Mouse (Mus musculus): Measurements from ENCODE around the gene Ush1g. TPM values are rescaled to one million over a fixed set of nuclear protein-coding genes. Genes with fewer than 3 reads are reported as not detected.

Ush1g gene
- polyA plus RNA-seq (2015; fragmentation: Nextera tagmentation; extraction: Ambion mirVana): 0.65 and 0.70 TPM in 2 replicates

DNA sequence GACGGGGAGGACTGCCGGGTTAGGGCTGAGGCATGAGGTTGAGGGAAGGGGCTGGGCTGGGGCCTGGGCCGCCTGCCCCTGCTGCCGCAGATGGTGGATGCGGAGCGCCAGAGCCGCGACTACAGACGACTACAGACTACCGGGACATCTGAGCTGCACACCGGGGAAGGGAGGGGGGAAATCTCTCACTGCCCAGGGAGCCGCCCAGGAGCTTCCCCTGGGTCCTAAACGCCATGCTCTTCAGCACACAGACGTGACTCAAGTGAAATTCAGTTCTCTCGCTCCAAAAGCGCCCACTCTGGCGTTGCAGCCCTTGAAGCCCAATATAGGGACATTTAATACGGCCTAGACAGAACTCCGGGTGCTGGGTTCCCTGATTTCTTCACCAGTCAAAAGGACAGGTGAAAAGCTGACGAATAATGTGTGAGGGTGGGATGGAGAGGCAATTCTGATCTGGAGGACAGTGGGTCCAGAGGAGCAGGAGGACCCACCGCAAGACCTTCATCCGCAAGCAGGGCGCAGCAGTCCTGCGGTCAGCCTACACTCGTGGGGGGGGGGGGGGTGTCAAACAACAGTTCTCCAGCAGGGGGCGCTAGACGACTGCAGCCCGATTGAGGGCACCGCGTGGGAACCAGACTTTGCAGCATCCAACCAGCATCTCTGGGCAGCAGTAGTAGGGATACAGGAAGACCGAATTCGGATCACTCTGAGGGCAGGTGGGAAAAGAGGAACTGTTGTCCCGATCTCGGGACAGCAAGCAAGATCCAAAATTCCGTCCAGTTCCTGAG is at the start of gene Ush1g:
Gene Ush1g, minus strand, starts transcription at position 136 of the 788 bp plus-strand sequence.

DNA sequence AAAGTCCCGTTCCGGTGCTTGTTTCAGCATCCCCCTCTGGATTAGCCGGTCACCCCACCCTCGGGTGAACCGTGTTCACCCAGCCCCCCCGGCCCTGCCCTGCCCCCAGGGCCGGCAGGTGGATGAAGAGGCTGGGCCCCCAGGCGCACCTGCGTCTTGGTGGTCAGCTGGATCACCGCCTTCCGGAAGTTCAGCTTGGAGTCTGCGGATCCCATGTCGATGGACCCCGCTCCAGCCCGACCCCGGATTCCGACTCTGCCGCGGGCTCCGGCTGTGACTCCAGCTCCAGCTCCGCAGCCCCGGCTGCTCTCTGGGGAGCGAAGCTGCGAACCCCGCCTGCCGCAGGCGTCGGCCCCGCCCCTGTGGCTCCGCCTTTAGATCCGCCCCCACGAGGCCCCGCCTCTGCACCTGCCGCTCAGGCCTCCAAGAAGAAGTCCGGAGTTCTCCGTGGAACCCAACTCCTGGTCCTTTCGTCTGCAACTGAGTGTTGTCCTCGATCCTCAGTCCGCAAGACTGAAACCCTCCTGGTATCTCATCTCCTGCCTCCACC is 45.6 kb upstream of the Ush1g start, which contains the start of gene Hid1:
Gene Hid1, minus strand, starts transcription at position 362 of the 550 bp plus-strand sequence.

DNA sequence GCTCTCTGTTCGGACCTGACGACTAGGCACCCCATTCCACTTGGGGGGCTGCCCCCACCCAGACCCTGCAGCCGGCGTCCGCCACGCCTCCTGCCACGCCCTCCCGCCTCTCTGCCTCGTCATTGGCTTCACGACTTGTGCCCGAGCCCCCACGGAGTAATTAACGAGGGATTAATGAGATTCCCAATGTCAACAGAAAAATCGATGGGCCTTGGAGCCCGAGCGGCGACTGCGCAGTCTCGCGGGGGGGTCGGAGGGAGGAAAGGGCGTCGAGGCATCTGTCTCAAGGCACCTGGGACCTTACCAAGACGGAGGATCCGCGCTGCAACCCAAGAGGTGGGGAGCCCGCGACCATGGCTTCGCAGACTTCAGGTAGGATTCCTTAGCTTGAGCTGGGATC is 12.7 kb upstream of the Ush1g start, which contains the start of gene Otop3:
Gene Otop3, plus strand, starts transcription at position 201 of the 400 bp plus-strand sequence.

GRCm38 (mm10) chr11:115306863-115307262 is 15.0 kb downstream of the Ush1g start, which contains the start of gene Otop2:
Otop2 (plus strand) TSS chr11:115307163.

DNA sequence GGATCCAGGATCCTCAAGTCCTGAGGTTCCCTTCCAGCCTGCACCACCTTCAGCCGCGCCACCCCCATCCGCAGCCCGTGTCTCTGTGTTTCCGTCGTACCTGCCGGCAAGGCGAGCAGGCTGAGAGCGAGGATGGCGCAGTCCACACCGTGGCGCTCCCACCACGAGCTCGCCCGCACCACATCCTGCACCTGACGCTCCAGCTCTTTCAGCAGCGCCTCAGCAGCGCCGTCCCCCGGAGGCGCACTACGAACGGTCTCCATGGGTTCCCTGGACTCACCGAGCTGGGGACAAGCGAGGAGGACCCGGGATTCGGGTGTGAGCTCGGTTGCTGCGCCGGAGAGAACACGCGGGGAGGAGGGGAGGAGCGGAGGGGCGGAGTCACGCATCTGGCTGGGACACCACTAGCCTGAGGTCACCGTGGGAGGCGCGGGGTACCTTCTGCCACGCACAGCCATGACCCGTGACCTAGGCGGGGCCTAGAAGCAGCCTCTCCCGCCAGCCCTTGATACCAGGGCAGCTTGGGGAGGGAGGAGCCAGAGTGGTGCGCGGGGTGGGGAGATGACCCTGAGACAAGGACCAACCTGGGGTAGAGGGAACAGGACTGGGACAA is 24.5 kb downstream of the Ush1g start, which contains the start of gene Fads6:
Gene Fads6, minus strand, starts transcription at position 450 of the 613 bp plus-strand sequence.

DNA sequence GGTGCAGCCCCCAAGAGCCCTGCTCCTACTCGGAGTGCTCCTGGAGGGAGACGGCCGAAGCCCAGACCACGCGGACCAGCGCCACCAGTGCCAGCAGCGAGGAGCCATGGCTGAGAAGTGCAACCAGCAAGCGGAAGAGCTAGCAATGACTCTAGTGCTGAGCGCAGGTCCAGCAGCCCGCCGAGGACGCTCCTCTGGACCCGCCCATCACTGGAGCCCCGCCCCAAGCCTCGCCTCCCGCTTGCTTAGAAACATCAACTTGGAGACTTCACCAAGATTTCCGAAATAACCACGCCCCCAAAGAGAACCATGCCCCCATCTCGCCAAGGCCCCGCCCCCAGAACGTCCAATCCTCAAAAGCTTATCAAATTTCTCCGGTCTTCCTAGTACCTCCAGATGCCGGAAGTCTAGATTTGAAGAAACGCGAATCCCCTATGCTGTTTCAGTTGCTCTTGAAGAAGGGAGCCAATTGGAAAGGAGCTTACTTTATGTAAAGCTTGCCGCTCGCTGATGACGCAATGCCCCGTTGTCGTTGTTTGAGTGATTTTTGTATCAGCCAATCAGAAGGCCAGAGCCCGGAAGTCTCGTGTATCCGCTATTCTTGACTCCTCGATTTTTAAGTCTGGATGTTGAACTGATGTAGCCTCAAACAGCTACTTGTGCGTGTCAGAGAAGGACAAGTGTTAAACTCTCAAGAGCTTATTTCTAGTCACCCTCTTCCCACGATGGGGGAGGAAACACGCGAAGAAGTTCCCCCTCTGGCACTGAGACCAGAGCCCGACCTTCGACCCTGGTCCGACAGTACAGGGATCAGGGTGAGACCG is 44.8 kb downstream of the Ush1g start, which contains the start of gene Fdxr:
Gene Fdxr, minus strand, starts transcription at position 271 of the 824 bp plus-strand sequence.

DNA sequence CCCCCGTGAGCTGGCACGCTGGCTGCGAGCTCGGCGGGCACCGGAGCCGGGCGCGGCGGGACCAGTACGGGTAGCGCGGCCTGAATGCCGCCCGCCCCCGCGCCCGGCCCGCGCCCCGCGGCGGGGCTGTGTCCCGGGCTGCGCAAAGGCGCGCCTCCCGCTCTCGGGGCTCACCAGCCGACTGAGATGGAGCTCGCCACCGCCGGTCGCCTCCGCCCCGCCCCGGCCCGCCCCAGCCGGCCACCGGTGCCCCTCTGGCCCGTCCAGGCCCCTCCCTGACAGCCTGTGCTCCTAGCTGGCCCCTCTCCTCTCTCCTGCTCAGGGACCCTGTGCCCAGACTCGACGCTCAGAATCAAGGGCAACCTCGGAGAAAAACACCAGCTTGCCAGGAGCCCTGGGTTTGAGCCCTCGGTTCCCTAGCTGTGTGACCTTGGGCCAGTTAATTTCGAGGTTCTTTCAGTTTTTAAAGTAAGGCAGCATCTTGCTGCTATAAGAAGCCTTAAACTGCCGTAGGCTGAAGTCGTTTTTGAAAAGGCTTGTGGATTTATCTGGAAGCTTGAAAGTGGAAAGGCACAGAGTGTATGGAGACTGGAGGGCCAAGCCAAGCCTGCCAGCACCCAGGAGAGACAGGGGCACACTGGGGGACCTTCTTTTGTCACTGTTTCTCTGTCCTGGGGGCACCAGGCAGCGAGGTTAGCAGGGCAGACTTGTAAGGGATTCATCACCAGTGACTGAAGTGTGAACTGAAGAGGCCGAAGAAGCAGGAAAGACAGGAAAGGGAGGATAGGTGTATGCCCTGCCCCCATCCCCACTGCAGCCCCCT is 54.6 kb downstream of the Ush1g start, which contains the start of gene Grin2c:
Gene Grin2c, minus strand, starts transcription at position 183 of the 823 bp plus-strand sequence.

Other genes with a start within 250 kb of the Ush1g start
- 5.7 and 7.7 TPM in 2 replicates for gene Rab37, start 230.6 kb downstream of the Ush1g start, polyA plus RNA-seq (2015; fragmentation: Nextera tagmentation; extraction: Ambion mirVana)
- 41.0 and 47.9 TPM in 2 replicates for gene Cd300lf, start 188.0 kb downstream of the Ush1g start, polyA plus RNA-seq (2015; fragmentation: Nextera tagmentation; extraction: Ambion mirVana)
- 35.2 and 49.0 TPM in 2 replicates for gene Slc9a3r1, start 158.7 kb downstream of the Ush1g start, polyA plus RNA-seq (2015; fragmentation: Nextera tagmentation; extraction: Ambion mirVana)
- gene Tmem104, start 134.6 kb downstream of the Ush1g start, polyA plus RNA-seq (2015; fragmentation: Nextera tagmentation; extraction: Ambion mirVana): 4.7 and 7.3 TPM in 2 replicates
- 14.3 and 14.4 TPM in 2 replicates for gene Nat9, start 134.2 kb downstream of the Ush1g start, polyA plus RNA-seq (2015; fragmentation: Nextera tagmentation; extraction: Ambion mirVana)
- 0.07 and 0.08 TPM in 2 replicates for gene Grin2c, start 54.8 kb downstream of the Ush1g start, polyA plus RNA-seq (2015; fragmentation: Nextera tagmentation; extraction: Ambion mirVana)
- gene Fdxr, start 45.0 kb downstream of the Ush1g start, polyA plus RNA-seq (2015; fragmentation: Nextera tagmentation; extraction: Ambion mirVana): 9.7 and 10.0 TPM in 2 replicates
- gene Fads6, start 24.4 kb downstream of the Ush1g start, polyA plus RNA-seq (2015; fragmentation: Nextera tagmentation; extraction: Ambion mirVana): 0.24 and 0.33 TPM in 2 replicates
- gene Otop2, start 14.9 kb downstream of the Ush1g start, polyA plus RNA-seq (2015; fragmentation: Nextera tagmentation; extraction: Ambion mirVana): not detected in 2 replicates
- not detected in 2 replicates for gene Otop3, start 12.7 kb upstream of the Ush1g start, polyA plus RNA-seq (2015; fragmentation: Nextera tagmentation; extraction: Ambion mirVana)
- gene Hid1, start 45.7 kb upstream of the Ush1g start, polyA plus RNA-seq (2015; fragmentation: Nextera tagmentation; extraction: Ambion mirVana): 1.3 and 2.2 TPM in 2 replicates
- gene Cdr2l, start 59.9 kb upstream of the Ush1g start, polyA plus RNA-seq (2015; fragmentation: Nextera tagmentation; extraction: Ambion mirVana): 2.9 and 4.3 TPM in 2 replicates
- 80.9 and 91.3 TPM in 2 replicates for gene Mrpl58, start 81.7 kb upstream of the Ush1g start, polyA plus RNA-seq (2015; fragmentation: Nextera tagmentation; extraction: Ambion mirVana)
- gene Atp5h, start 97.9 kb upstream of the Ush1g start, polyA plus RNA-seq (2015; fragmentation: Nextera tagmentation; extraction: Ambion mirVana): 692 and 747 TPM in 2 replicates
- gene Kctd2, start 98.1 kb upstream of the Ush1g start, polyA plus RNA-seq (2015; fragmentation: Nextera tagmentation; extraction: Ambion mirVana): 9.5 and 13.2 TPM in 2 replicates
- not detected in 2 replicates for gene Trim80, start 118.5 kb upstream of the Ush1g start, polyA plus RNA-seq (2015; fragmentation: Nextera tagmentation; extraction: Ambion mirVana)
- gene Slc16a5, start 140.4 kb upstream of the Ush1g start, polyA plus RNA-seq (2015; fragmentation: Nextera tagmentation; extraction: Ambion mirVana): 0.08 and 0.19 TPM in 2 replicates
- 7.4 and 8.5 TPM in 2 replicates for gene Armc7, start 153.6 kb upstream of the Ush1g start, polyA plus RNA-seq (2015; fragmentation: Nextera tagmentation; extraction: Ambion mirVana)
- 83.3 and 90.8 TPM in 2 replicates for gene Nt5c, start 169.8 kb upstream of the Ush1g start, polyA plus RNA-seq (2015; fragmentation: Nextera tagmentation; extraction: Ambion mirVana)
- 280 and 285 TPM in 2 replicates for gene Jpt1, start 192.3 kb upstream of the Ush1g start, polyA plus RNA-seq (2015; fragmentation: Nextera tagmentation; extraction: Ambion mirVana)
- 581 and 592 TPM in 2 replicates for gene Sumo2, start 214.2 kb upstream of the Ush1g start, polyA plus RNA-seq (2015; fragmentation: Nextera tagmentation; extraction: Ambion mirVana)
- gene Nup85, start 242.4 kb upstream of the Ush1g start, polyA plus RNA-seq (2015; fragmentation: Nextera tagmentation; extraction: Ambion mirVana): 133 and 153 TPM in 2 replicates

All from spleen, postnatal 0 days (tissue).